Mouse (Mus musculus): ENCODE data around the gene Olfr316. TPM values are rescaled to one million over a fixed set of nuclear protein-coding genes. Genes with fewer than 3 reads are reported as not detected.

Olfr316 gene
- polyA plus RNA-seq (2014; fragmentation: Illumina TruSeq; extraction: RNeasy Lipid Tissue Mini Kit (QIAGEN cat#74804); ENCODE audit: low read depth, low replicate concordance), result not detected

DNA sequence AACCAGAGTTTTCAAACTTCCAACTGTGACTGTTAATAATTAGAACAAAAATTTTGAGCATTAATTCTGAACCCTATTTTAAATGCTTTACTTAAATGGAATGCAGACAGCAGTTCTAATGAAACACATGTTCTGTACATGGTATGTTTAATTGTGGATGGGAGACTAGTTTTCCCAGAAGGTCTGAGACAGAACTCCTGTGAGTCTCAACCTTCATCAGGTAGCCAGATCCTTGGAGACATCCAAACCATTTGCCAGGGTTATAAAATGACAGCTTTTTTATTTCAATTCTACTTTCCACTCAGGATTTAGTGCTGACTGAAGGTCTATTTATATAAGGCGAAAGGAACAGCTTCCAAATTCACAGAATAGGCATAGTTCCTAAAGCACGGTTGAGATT is at the start of gene Olfr316:
Olfr316 (plus strand) TSS at position 301 of the 400 bp plus-strand sequence.

DNA sequence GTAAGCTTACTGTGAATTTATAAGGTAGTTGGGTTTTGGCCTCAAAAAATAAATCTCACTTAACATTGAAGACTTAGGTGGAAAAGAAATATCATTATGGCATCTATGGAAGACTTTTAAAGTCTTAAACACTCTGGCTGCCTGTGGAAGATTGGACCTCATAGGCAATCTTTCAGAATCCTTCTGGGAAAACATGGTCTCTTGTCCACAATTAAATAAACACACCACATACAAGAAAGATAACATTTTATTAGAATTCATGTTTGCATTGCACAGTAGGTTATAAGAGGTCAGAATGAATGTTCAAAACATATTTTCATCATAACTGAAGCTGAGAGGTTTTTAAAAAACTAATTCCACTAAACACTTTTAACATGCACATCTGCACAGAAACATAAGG is 28.6 kb upstream of the Olfr316 start, which contains the start of gene Olfr318:
Olfr318 (minus strand) TSS at position 101 of the 400 bp plus-strand sequence.

DNA sequence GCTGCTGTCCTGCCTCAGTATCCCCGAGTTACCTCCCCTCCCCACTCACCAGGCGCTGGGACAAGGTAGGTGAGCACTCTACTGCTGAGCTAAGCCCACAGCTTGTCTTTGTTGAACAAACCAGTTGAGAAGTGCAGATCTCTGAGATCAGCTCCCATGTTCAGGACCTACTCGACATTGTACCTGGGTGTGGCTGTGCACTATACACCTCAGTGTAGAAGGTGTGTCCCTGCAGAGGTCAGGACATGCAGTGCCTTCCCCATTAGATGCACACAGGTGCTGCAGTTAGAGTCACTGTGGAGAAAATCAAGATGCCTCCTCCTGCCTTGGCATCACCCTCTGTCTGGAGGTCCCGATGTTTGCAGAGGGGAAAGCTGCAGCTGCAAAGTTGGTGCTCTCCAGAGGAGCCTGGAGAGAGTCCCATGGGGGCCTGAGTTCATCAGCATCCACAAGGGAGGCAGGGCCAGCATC is 13.7 kb upstream of the Olfr316 start, which contains the start of gene Olfr317:
Olfr317 (minus strand) TSS at position 421 of the 471 bp plus-strand sequence.

DNA sequence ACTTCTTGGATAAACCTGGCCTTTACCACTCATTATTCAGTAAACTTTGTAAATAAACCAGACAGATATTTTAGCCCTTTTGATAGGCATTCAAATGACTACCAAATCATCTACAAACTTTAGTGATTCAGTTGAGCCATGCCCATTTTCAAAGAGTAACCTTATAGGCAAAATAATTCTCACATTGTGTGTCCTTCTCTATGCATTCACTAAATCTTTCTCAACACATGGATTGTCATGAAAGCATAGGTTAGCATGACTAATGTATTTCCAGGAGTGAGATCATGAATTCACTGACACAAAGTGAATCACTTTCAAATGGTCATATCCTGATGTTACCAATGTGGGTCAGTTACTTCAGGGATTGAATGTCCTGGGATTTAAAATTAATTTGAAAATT is 20.4 kb downstream of the Olfr316 start, which contains the start of gene Olfr315:
Olfr315 (plus strand) TSS at position 301 of the 400 bp plus-strand sequence.

DNA sequence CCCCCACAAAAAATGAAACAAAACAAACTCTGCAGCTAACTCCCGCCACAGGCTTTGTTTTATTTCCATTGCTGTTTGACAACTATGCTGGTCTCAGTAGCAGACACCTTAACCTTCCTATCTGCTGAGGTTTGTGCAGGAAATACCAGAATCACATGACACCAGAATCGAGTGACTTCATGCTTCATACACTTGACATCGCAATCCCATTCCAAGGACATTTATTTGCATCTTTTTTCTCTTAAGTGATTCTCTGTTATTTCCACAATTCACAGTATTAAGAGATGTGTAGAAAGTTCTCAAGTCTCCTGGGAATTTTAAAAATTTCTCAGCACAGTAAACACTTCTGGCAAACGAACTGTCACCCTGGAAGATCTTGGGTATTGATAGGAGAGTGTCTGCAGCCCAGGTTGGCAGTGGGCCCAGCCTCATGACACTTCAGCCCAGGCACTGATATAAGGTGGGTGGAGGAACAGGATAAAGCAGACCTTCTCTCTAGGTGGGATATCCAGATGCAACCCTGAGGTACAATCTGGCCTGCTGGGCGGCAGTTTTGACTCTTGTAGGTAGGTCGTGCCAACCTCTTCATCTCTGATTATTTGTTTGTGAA is 30.1 kb downstream of the Olfr316 start, which contains the start of gene Olfr314:
Olfr314 (plus strand) TSS at position 473 of the 610 bp plus-strand sequence.

DNA sequence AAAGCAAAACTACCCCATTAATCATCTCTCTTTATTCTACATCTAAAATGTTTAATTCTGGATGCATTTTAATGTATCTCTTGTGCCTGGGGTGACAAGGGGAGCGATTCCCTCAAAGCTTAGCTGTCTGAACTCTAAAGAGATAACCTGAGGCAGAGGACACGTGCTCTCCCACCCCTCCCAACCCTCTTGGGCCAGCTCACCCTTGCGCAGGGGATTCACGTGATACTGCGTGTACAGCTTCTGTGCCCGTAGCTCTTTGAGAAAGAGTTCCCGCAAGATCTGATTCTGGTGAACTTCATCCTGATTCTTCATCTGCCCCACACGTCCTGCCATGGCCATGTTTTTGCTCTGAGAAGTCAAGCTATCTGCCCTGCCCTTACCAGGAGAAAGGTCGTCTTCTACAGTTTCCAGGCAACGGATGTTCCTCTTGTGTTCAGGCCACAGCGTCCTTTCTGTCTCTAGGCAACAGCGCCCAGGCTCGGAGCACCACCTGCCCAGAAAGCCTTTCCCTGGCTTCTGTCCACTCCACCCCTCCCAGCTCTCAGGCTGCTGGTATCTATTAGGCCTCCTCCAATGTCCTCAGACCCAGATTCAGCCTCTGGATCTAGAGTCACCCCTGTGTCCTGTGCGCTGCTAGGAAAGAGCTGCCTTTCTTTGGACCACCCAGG is 49.2 kb downstream of the Olfr316 start, which contains the start of gene Fam183b:
Fam183b (minus strand) TSS at position 403 of the 671 bp plus-strand sequence.

Other genes with a start within 250 kb of the Olfr316 start
- not detected for gene Olfr330, start 217.9 kb upstream of the Olfr316 start, polyA plus RNA-seq (2014; fragmentation: Illumina TruSeq; extraction: RNeasy Lipid Tissue Mini Kit (QIAGEN cat#74804); ENCODE audit: low read depth, low replicate concordance)
- not detected for gene Olfr329-ps, start 206.3 kb upstream of the Olfr316 start, polyA plus RNA-seq (2014; fragmentation: Illumina TruSeq; extraction: RNeasy Lipid Tissue Mini Kit (QIAGEN cat#74804); ENCODE audit: low read depth, low replicate concordance)
- gene Olfr328, start 197.1 kb upstream of the Olfr316 start, polyA plus RNA-seq (2014; fragmentation: Illumina TruSeq; extraction: RNeasy Lipid Tissue Mini Kit (QIAGEN cat#74804); ENCODE audit: low read depth, low replicate concordance), result not detected
- gene Olfr224, start 182.2 kb upstream of the Olfr316 start, polyA plus RNA-seq (2014; fragmentation: Illumina TruSeq; extraction: RNeasy Lipid Tissue Mini Kit (QIAGEN cat#74804); ENCODE audit: low read depth, low replicate concordance), result not detected
- not detected for gene Olfr325, start 175.0 kb upstream of the Olfr316 start, polyA plus RNA-seq (2014; fragmentation: Illumina TruSeq; extraction: RNeasy Lipid Tissue Mini Kit (QIAGEN cat#74804); ENCODE audit: low read depth, low replicate concordance)
- gene Olfr324, start 157.6 kb upstream of the Olfr316 start, polyA plus RNA-seq (2014; fragmentation: Illumina TruSeq; extraction: RNeasy Lipid Tissue Mini Kit (QIAGEN cat#74804); ENCODE audit: low read depth, low replicate concordance), result not detected
- not detected for gene 2210407C18Rik, start 136.7 kb upstream of the Olfr316 start, polyA plus RNA-seq (2014; fragmentation: Illumina TruSeq; extraction: RNeasy Lipid Tissue Mini Kit (QIAGEN cat#74804); ENCODE audit: low read depth, low replicate concordance)
- gene Olfr323, start 122.2 kb upstream of the Olfr316 start, polyA plus RNA-seq (2014; fragmentation: Illumina TruSeq; extraction: RNeasy Lipid Tissue Mini Kit (QIAGEN cat#74804); ENCODE audit: low read depth, low replicate concordance), result not detected
- gene Trim58, start 112.3 kb upstream of the Olfr316 start, polyA plus RNA-seq (2014; fragmentation: Illumina TruSeq; extraction: RNeasy Lipid Tissue Mini Kit (QIAGEN cat#74804); ENCODE audit: low read depth, low replicate concordance), result not detected
- not detected for gene Olfr322, start 94.0 kb upstream of the Olfr316 start, polyA plus RNA-seq (2014; fragmentation: Illumina TruSeq; extraction: RNeasy Lipid Tissue Mini Kit (QIAGEN cat#74804); ENCODE audit: low read depth, low replicate concordance)
- gene Olfr320, start 71.6 kb upstream of the Olfr316 start, polyA plus RNA-seq (2014; fragmentation: Illumina TruSeq; extraction: RNeasy Lipid Tissue Mini Kit (QIAGEN cat#74804); ENCODE audit: low read depth, low replicate concordance), result not detected
- gene Olfr319, start 53.6 kb upstream of the Olfr316 start, polyA plus RNA-seq (2014; fragmentation: Illumina TruSeq; extraction: RNeasy Lipid Tissue Mini Kit (QIAGEN cat#74804); ENCODE audit: low read depth, low replicate concordance), result not detected
- gene Olfr318, start 28.7 kb upstream of the Olfr316 start, polyA plus RNA-seq (2014; fragmentation: Illumina TruSeq; extraction: RNeasy Lipid Tissue Mini Kit (QIAGEN cat#74804); ENCODE audit: low read depth, low replicate concordance), result not detected
- gene Olfr317, start 13.5 kb upstream of the Olfr316 start, polyA plus RNA-seq (2014; fragmentation: Illumina TruSeq; extraction: RNeasy Lipid Tissue Mini Kit (QIAGEN cat#74804); ENCODE audit: low read depth, low replicate concordance), result not detected
- not detected for gene Olfr315, start 20.5 kb downstream of the Olfr316 start, polyA plus RNA-seq (2014; fragmentation: Illumina TruSeq; extraction: RNeasy Lipid Tissue Mini Kit (QIAGEN cat#74804); ENCODE audit: low read depth, low replicate concordance)
- gene Olfr314, start 30.2 kb downstream of the Olfr316 start, polyA plus RNA-seq (2014; fragmentation: Illumina TruSeq; extraction: RNeasy Lipid Tissue Mini Kit (QIAGEN cat#74804); ENCODE audit: low read depth, low replicate concordance), result not detected
- 14.7 TPM for gene Fam183b, start 49.2 kb downstream of the Olfr316 start, polyA plus RNA-seq (2014; fragmentation: Illumina TruSeq; extraction: RNeasy Lipid Tissue Mini Kit (QIAGEN cat#74804); ENCODE audit: low read depth, low replicate concordance)
- not detected for gene Olfr313, start 62.3 kb downstream of the Olfr316 start, polyA plus RNA-seq (2014; fragmentation: Illumina TruSeq; extraction: RNeasy Lipid Tissue Mini Kit (QIAGEN cat#74804); ENCODE audit: low read depth, low replicate concordance)
- not detected for gene Olfr312, start 76.5 kb downstream of the Olfr316 start, polyA plus RNA-seq (2014; fragmentation: Illumina TruSeq; extraction: RNeasy Lipid Tissue Mini Kit (QIAGEN cat#74804); ENCODE audit: low read depth, low replicate concordance)
- not detected for gene Olfr311, start 86.5 kb downstream of the Olfr316 start, polyA plus RNA-seq (2014; fragmentation: Illumina TruSeq; extraction: RNeasy Lipid Tissue Mini Kit (QIAGEN cat#74804); ENCODE audit: low read depth, low replicate concordance)
- 8.7 TPM for gene Gm12258, start 94.4 kb downstream of the Olfr316 start, polyA plus RNA-seq (2014; fragmentation: Illumina TruSeq; extraction: RNeasy Lipid Tissue Mini Kit (QIAGEN cat#74804); ENCODE audit: low read depth, low replicate concordance)
- 8.6 TPM for gene 2810021J22Rik, start 114.5 kb downstream of the Olfr316 start, polyA plus RNA-seq (2014; fragmentation: Illumina TruSeq; extraction: RNeasy Lipid Tissue Mini Kit (QIAGEN cat#74804); ENCODE audit: low read depth, low replicate concordance)
- 6.2 TPM for gene Zfp39, start 151.5 kb downstream of the Olfr316 start, polyA plus RNA-seq (2014; fragmentation: Illumina TruSeq; extraction: RNeasy Lipid Tissue Mini Kit (QIAGEN cat#74804); ENCODE audit: low read depth, low replicate concordance)
- gene Btnl10, start 165.2 kb downstream of the Olfr316 start, polyA plus RNA-seq (2014; fragmentation: Illumina TruSeq; extraction: RNeasy Lipid Tissue Mini Kit (QIAGEN cat#74804); ENCODE audit: low read depth, low replicate concordance), result 0.21 TPM
- 80.5 TPM for gene Rnf187, start 186.2 kb downstream of the Olfr316 start, polyA plus RNA-seq (2014; fragmentation: Illumina TruSeq; extraction: RNeasy Lipid Tissue Mini Kit (QIAGEN cat#74804); ENCODE audit: low read depth, low replicate concordance)
- 1.9 TPM for gene Hist3h2ba, start 196.2 kb downstream of the Olfr316 start, polyA plus RNA-seq (2014; fragmentation: Illumina TruSeq; extraction: RNeasy Lipid Tissue Mini Kit (QIAGEN cat#74804); ENCODE audit: low read depth, low replicate concordance)
- gene Hist3h2a, start 202.0 kb downstream of the Olfr316 start, polyA plus RNA-seq (2014; fragmentation: Illumina TruSeq; extraction: RNeasy Lipid Tissue Mini Kit (QIAGEN cat#74804); ENCODE audit: low read depth, low replicate concordance), result 13.9 TPM
- gene Trim17, start 202.0 kb downstream of the Olfr316 start, polyA plus RNA-seq (2014; fragmentation: Illumina TruSeq; extraction: RNeasy Lipid Tissue Mini Kit (QIAGEN cat#74804); ENCODE audit: low read depth, low replicate concordance), result 2.5 TPM
- 24.7 TPM for gene Trim11, start 225.4 kb downstream of the Olfr316 start, polyA plus RNA-seq (2014; fragmentation: Illumina TruSeq; extraction: RNeasy Lipid Tissue Mini Kit (QIAGEN cat#74804); ENCODE audit: low read depth, low replicate concordance)

Measured in adipose tissue, adult 10 weeks (tissue).